Mouse (Mus musculus) embryonic fibroblast, embryonic 13.5 days (primary cell): ENCODE results near the gene Ppfia2. TPM values are rescaled to one million over a fixed set of nuclear protein-coding genes. Genes with fewer than 3 reads are reported as not detected.
A peak's percentile ranks its signal among the peaks of the same experiment; 100 is the strongest.

Experiments used
- H3K27ac ChIP-seq: 2 replicates; pipeline ENCODE4 v1.5.1; 2012; ENCODE audit warnings: low read length, control low read depth, inconsistent platforms; ENCODE audit not compliant: insufficient read depth
- H3K4me1 ChIP-seq: 2 replicates; pipeline ENCODE4 v1.6.1; 2011; ENCODE audit warnings: low read length; ENCODE audit not compliant: control insufficient read depth, insufficient read depth
- H3K4me3 ChIP-seq: 2 replicates; pipeline ENCODE4 v1.5.1; 2011; ENCODE audit warnings: mild to moderate bottlenecking, control low read depth, low read length; ENCODE audit not compliant: insufficient read depth
- CTCF ChIP-seq: IDR thresholded peaks from 2 replicates; pipeline ENCODE4 v1.5.1; 2011; ENCODE audit warnings: mild to moderate bottlenecking, control low read depth, low read length, moderate library complexity, borderline replicate concordance; ENCODE audit not compliant: insufficient read depth
- POLR2A ChIP-seq: IDR thresholded peaks from 2 replicates; pipeline ENCODE4 v1.6.1; 2011; ENCODE audit warnings: low read depth, mild to moderate bottlenecking, control low read depth, low read length, moderate library complexity
- polyA plus RNA-seq: library from polyadenylated mRNA; stranded (reverse); fragments of >200 nt; gene quantifications from 2 replicates; pipeline ENCODE4 v1.2.4, GENCODE M21; 2011; ENCODE audit warnings: low read depth; ENCODE audit not compliant: missing spikeins, insufficient read length

Gene Ppfia2
- polyA plus RNA-seq, 1 experiment = 0.40 TPM

DNA sequence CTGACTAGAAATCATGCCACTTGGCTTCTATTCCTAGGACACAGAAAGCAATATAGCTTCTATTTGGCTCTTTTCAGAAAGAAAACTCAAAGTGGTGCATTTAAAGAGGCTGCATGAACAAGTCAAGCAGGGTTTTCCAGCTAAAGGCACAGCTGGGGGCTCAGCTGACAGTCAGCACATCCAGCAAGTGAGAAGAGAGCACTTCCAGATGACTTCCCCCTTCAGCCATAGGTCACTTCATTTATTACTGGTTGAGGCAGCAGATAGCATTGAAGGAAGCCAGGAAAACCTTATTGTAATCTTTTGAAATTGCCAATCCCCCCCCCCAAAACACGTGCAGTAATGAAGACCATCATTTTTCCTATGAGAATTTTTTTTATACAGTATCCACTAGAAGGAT lies 126.8 kb downstream of the Ppfia2 start:
- TF ChIP-seq POLR2A = no peak
- no peak for TF ChIP-seq CTCF

DNA sequence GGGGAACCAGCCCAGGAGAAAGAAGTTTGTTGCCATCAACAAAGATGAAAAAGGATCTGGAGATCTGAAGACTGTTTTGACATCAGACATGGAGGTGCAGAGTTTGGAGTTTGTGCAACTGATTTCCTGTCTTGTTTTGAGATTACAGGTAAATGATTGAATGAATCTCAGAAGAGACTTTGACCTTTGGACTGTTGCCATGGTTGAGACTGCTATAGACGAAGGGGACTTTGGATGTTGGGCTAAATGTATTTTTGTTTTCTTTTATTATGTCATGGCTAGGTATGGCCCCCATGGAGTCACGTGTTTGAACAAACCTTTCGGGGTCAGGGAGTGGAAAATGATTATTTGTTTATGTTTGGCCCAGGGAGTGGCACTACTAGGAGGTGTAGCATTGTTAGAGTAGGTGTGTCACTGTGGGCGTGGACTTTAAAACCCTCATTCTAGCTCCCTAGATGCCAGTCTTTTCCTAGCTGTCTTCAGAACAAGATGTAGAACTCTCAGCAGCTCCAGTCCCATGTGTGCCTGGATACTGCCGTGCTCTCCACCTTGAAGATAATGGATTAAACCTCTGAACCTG lies 133.3 kb downstream of the Ppfia2 start:
- H3K4me3 ChIP-seq = no peak overlapping the region
- TF ChIP-seq POLR2A (no peak), CTCF (no peak)
- no peaks in the 10 kb centered on the region for H3K4me1 ChIP-seq
- no peak overlapping the region for H3K27ac ChIP-seq

More for the DNA sequence above, 126.8 kb downstream of the Ppfia2 start:
- Histone ChIP-seq H3K4me3 (no peak overlapping the region), H3K4me1 (no peaks in the 10 kb centered on the region), H3K27ac (no peak overlapping the region)

DNA sequence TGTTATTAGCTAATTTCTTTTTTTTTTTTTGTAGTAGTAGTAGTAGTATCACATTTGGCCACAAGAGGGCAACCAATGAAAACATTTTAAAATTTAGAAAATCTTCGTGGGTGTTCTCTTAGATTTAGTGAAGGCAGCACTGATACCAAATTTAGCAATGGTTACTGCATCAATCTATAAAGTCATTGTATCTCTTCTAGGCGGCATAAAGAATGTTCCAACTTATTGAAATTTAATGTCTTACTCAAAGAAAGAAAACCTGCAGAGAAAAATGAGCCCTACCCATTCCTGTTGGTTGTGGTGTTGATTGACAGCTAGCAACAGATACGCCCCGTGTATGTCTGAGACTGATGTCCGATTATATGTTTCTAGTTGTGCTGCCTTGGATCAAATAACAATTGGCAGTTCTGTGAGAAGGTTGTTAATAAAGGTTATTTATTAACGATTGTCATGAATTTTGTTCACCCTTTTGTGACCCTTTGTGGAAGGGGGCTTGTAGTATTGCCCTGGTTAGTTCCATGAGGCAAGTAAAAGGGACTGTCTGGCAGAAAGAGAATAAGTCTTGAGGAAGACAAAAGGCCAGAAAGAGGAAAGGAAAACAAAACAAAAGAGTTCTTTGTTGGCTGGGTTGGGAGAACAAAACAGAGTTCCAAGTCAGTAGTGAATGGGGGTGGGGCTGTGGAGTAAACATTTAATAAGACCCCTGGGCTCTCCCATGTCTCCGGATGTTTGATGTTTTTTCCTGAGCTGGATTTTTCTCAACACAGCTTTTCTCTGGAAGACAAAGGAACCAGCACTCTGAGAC lies 139.2 kb downstream of the Ppfia2 start:
- Histone ChIP-seq H3K4me1 (no peaks in the 10 kb centered on the region), H3K27ac (no peak overlapping the region), H3K4me3 (no peak overlapping the region)
- TF ChIP-seq CTCF = no peak
- TF ChIP-seq POLR2A = no peak

DNA sequence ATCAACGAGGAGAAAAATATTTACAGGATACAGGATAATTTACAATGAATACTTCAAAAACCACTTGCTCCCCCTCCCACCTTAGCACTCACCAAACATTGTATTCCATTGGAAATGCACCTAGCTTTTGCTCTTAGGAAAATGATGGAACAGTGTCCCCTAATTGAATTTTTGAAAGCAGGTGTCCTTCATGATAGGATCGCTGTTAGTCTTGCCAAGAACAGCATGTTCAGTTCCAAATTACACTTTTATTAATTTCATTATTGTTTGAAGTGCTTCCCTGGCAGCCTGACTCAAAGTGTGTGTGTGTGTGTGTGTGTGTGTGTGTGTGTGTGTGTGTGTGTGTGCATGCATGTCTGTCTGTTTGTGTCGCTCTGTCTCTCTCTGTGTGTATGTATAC lies 140.1 kb downstream of the Ppfia2 start:
- Histone ChIP-seq H3K27ac (no peak overlapping the region), H3K4me3 (no peak overlapping the region), H3K4me1 (no peaks in the 10 kb centered on the region)
- TF ChIP-seq CTCF (no peak), POLR2A (no peak)

DNA sequence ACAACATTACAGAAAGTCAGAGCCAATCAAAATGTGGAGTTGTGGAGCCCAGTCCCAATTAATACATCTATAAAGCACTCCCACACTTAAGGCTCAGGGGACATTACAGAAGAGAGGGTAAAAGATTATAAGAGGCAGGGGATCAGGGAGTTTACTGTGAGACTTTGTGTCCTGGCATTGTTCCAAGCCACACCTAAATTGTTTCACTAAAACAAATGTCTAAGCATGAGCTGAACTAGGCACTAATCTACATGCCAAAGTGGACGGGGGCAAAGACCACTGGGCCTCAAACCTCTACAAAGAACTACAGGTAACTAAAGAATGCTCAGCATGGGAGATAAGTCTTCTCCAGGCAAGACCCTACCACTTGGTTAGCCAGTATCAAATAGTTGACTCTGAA lies 148.1 kb downstream of the Ppfia2 start:
- H3K27ac ChIP-seq = no peak overlapping the region
- H3K4me3 ChIP-seq = no peak overlapping the region
- TF ChIP-seq CTCF (no peak), POLR2A (no peak)

DNA sequence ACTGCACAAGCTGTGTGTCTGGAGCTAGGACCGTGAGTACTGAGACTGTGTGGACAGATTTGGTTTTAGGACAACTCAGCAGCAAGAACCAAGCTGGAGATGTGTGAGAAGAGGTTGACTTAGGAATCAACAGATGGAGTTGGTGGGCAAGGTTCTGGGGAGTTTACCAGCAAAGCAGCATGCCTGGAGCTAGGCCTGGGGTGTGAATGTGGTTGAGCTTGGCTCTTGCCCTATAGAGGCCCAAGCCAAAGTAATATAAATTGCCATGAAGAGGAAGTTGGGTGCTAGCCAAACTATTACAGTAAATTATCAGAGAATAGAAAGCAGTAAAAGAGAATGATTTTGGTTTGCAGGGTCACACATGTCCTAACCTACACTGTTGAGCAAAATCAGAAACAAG lies 150.8 kb downstream of the Ppfia2 start:
- no peaks in the 10 kb centered on the region for H3K4me1 ChIP-seq
- no peak for TF ChIP-seq CTCF
- no peak for TF ChIP-seq POLR2A
- H3K27ac ChIP-seq = no peak overlapping the region
- no peak overlapping the region for H3K4me3 ChIP-seq

More for the DNA sequence above, 148.1 kb downstream of the Ppfia2 start:
- H3K4me1 ChIP-seq = no peaks in the 10 kb centered on the region

DNA sequence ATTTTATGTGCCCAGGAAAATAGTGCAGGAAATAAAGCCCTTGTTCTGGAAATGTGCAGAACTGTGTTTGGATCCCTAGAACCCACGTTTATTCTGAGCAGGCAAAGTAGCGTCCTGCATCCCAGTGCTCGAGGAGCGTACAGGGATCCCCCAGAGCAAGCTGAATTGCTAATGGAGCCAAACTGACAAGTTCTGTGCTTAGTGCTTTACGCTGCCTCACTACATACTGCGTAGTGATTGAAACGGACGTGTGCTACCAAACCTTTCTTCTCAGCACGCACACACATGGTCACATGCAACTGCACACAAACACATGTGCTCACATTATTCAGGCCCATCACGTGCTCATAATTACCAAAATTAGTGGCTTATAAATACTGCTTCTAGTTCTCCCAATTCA lies 153.2 kb downstream of the Ppfia2 start:
- TF ChIP-seq CTCF (no peak), POLR2A (no peak)
- Histone ChIP-seq H3K4me1 (no peaks in the 10 kb centered on the region), H3K4me3 (no peak overlapping the region)

DNA sequence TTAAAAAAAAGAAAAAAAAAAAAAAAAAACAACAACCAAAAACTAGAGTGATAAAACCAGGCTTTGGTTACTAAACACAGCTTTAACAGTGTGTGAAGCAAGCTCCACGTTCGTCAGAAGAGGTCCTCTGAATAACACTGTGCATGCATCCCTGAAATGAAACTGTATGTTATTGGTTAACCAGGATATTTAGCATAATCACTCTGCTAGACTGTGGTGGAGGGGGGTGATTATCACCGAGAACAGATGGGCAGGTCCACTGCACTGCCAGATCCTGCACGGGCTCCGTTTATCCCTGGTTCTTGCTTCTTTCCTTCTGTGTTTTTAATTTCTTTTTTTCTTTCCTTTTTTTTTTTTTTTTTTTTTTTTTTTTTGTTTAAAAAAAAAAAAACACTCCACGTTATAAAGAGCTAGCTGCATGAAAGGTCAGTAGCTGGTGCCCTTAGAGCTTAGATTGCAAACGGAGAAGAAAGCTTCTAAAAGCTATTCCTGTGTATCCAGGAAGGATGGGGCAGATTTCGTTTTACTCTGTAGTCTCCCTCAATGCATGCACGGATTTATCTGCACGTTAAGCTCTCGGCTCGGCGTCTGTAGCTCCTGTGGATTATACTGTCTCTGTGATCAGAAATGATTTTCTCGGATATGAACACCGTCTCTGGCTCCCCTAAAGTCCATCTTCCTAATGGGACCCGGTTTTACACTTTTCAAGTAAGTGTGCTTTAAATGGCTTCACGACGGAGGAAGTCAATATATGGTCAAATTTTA lies 162.2 kb downstream of the Ppfia2 start:
- Histone ChIP-seq H3K27ac (no peak overlapping the region), H3K4me1 (no peaks in the 10 kb centered on the region), H3K4me3 (peak overlapping the region; percentile 32; the same call in 1 of the 2 replicates)
- TF ChIP-seq POLR2A = no peak
- no peak for TF ChIP-seq CTCF

More for the DNA sequence above, 153.2 kb downstream of the Ppfia2 start:
- no peak overlapping the region for H3K27ac ChIP-seq

DNA sequence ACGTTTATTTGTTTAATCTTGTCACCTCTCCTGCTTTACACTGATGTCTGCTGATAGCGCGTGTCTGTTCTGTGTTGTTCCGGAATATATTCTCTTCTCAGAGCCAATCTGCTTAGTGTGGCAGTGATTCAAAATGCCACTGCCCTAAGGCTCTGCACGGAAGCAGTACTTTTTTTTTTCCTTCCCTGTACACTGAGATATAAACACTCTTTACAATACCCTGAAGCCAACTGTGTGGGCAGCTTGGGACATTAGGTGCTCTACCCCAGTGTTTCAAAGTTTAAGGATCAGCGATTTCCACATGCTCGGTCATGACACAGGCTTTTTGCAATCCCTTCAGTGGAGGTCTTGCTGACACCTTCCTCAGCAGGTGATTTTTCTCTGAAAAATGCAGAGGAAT lies 163.8 kb downstream of the Ppfia2 start:
- no peak overlapping the region for H3K27ac ChIP-seq
- H3K4me1 ChIP-seq = no peaks in the 10 kb centered on the region
- no peak for TF ChIP-seq CTCF
- no peak for TF ChIP-seq POLR2A
- no peak overlapping the region for H3K4me3 ChIP-seq
